Mouse (Mus musculus) Patski (cell line): ENCODE measurements around the gene 4930578C19Rik. TPM values are rescaled to one million over a fixed set of nuclear protein-coding genes. Genes with fewer than 3 reads are reported as not detected.
"Not testable (repeated sequence)": the region's sequence is repeated elsewhere in the genome, so short reads cannot be mapped to it uniquely, and the experiment has no call there.

Source experiments
- ATAC-seq: fragments of 100-300 bp; one replicate; pipeline ENCODE4 v1.8.0; 2021
- CTCF ChIA-PET: fragments of 350-600 bp; sonication (Branson Sonifier 250); formaldehyde crosslinking; loops from one replicate; lab custom pipeline; 2022; ENCODE audit warnings: inconsistent platforms; lab: Charles Lee
- POLR2A ChIA-PET: fragments of 350-600 bp; sonication (Branson Sonifier 250); formaldehyde crosslinking; loops from one replicate; lab custom pipeline; 2022; ENCODE audit warnings: antibody characterized with exemption, inconsistent platforms; lab: Charles Lee
- DNase-seq: peaks from one replicate; pipeline ENCODE4 v3.0.0-alpha.2; 2011; ENCODE audit warnings: low read depth, low spot score
- H3K27me3 ChIP-seq: fragments of 371-371 bp; one replicate; pipeline ENCODE4 v1.5.1; 2021
- CTCF ChIP-seq: fragments of 100-300 bp; IDR thresholded peaks from one replicate; pipeline ENCODE4 v1.5.1; 2021
- in situ Hi-C: fragments of 300-500 bp; cut with MboI; formaldehyde crosslinking; loops from 3 replicates; pipeline ENCODE4 v1.11.1; 2018; ENCODE audit warnings: low pct_unique_long_range_greater_than_20kb, mixed read lengths
- polyA plus RNA-seq: library from polyadenylated mRNA; unstranded; gene quantifications from one replicate; pipeline ENCODE4 v1.2.3, GENCODE M21; 2021

The 4930578C19Rik gene
- polyA plus RNA-seq, 1 experiment from 2014 or later: not detected

DNA sequence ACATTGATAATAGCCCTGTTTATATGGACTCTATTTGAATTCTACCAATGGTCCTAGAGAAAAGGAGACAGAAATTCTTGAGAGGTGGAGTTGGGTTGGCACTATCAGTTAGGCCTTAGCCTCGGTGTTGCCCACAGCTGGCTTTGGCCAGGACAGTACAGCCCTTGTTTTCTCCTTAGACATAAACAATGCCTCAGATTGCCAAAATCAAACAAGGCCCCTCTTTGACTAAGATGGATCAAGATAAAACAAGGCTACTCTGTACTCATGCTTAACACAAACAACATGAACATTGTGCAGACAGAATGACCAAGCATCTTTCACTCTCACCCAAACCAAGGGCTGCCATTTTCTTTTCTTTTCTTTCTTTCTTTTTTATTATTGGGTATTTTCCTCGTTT lies 51.6 kb downstream of the 4930578C19Rik start:
- DNase-seq (no peak), ATAC-seq (no peak)
- TF ChIP-seq CTCF: no peak
- CTCF ChIA-PET: no interaction called here
- H3K27me3 ChIP-seq: peaks cover 34% of the 10 kb centered on the region
- in situ Hi-C loops: no loop called here
- POLR2A ChIA-PET: no interaction called here

DNA sequence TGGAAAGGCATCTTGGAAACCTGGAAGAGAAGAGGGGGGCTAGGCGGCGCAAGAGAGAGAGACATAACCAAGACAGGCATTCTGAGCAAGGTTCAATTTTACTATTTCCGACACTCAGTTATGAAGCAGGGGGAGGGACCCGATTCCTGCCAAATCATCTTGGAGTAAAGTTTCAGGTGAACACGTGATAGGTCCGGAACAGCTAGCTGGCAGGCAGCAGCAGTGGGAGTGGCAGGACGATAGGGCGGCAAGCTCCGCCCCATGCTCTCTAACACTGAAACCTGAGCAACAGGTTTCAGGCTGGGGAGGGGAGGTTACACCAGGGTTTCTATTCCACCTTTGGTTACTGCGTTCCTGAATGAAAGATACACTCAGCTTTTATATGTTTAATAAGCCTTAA lies 58.9 kb downstream of the 4930578C19Rik start:
- in situ Hi-C loops: no loop called here
- ChIA-PET CTCF (no interaction called here), POLR2A (no interaction called here)
- peaks cover 39% of the 10 kb centered on the region for H3K27me3 ChIP-seq
- DNase-seq (no peak), ATAC-seq (no peak)
- TF ChIP-seq CTCF: no peak

DNA sequence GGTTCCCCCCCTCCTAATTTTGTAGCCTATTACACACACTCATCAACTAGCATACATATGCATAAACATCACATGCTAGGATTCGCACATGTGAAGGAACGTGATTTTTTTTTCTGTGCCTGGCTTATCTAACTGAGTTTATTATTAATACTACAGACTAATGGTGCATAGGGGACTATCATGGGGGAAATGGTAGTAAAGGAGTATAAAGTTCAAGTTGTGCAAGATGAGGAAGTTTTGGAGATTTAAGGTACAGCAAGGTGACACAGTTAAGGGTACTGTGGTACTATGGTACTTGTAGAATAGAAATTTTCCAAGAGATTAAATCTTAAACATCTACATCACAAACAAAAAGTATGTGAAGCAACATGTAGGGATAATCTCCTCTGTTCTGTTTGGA lies 64.5 kb downstream of the 4930578C19Rik start:
- no peak for TF ChIP-seq CTCF
- in situ Hi-C loops: no loop called here
- DNase-seq (no peak), ATAC-seq (no peak)
- ChIA-PET POLR2A (no interaction called here), CTCF (no interaction called here)
- peaks cover 32% of the 10 kb centered on the region for H3K27me3 ChIP-seq

DNA sequence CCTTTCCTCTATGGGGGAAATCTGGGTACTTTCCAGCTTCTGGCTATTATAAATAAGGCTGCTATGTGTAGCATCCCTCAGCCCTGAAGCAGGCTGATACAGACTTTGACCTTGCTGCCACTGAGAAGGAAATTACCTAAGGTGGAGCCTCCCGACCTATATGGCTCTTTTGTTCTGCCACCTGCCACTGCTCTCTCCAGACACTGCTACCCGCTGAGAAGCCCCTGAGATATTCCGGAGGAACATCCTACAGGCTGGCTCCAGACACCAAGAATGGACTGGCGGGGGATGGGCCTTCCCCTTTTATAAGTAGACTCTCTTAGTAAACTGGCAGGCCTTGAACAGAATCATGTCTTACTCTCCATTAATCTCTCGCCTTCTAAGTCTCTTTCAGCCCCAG lies 77.0 kb downstream of the 4930578C19Rik start:
- CTCF ChIA-PET: not testable (repeated sequence)

More for the DNA sequence above, 77.0 kb downstream of the 4930578C19Rik start:
- DNase-seq, ATAC-seq, POLR2A ChIA-PET, in situ Hi-C loops, H3K27me3 ChIP-seq: not testable (repeated sequence)
